Mouse (Mus musculus) heart, embryonic 12.5 days (tissue): Measurements from ENCODE around the gene Ascl4. TPM values are rescaled to one million over a fixed set of nuclear protein-coding genes. Genes with fewer than 3 reads are reported as not detected.
A peak's percentile ranks its signal among the peaks of the same experiment; 100 is the strongest.

Source experiments
- ATAC-seq: fragments of 200-750 bp; cut with Nextera tagmentation; 2 replicates; pipeline ENCODE4 v1.8.0; 2017; ENCODE audit warnings: moderate TSS enrichment, moderate library complexity; ENCODE audit not compliant: insufficient number of reproducible peaks, low FRiP score
- H3K27ac ChIP-seq: fragments of 300-500 bp; sonication (generic); 2 replicates; pipeline ENCODE4 v1.5.1; 2016; ENCODE audit warnings: mild to moderate bottlenecking, moderate library complexity; ENCODE audit not compliant: poor library complexity, severe bottlenecking
- H3K27me3 ChIP-seq: fragments of 300-500 bp; sonication (generic); replicated peaks from 2 replicates; pipeline ENCODE4 v1.6.1; 2016; ENCODE audit warnings: mild to moderate bottlenecking, moderate library complexity
- H3K36me3 ChIP-seq: fragments of 300-500 bp; sonication (generic); 2 replicates; pipeline ENCODE4 v1.6.1; 2016; ENCODE audit warnings: mild to moderate bottlenecking, moderate library complexity
- H3K4me1 ChIP-seq: fragments of 300-500 bp; sonication (generic); replicated peaks from 2 replicates; pipeline ENCODE4 v1.6.1; 2016; ENCODE audit warnings: mild to moderate bottlenecking
- H3K4me2 ChIP-seq: fragments of 300-500 bp; sonication (generic); 2 replicates; pipeline ENCODE4 v1.6.1; 2016; ENCODE audit warnings: mild to moderate bottlenecking, moderate library complexity
- H3K4me3 ChIP-seq: fragments of 300-500 bp; sonication (generic); 2 replicates; pipeline ENCODE4 v1.5.1; 2016; ENCODE audit warnings: mild to moderate bottlenecking
- H3K9ac ChIP-seq: fragments of 300-500 bp; sonication (generic); 2 replicates; pipeline ENCODE4 v1.6.1; 2016; ENCODE audit warnings: mild to moderate bottlenecking, moderate library complexity
- H3K9me3 ChIP-seq: fragments of 300-500 bp; sonication (generic); replicated peaks from 2 replicates; pipeline ENCODE4 v1.6.1; 2016; ENCODE audit warnings: mild to moderate bottlenecking, moderate library complexity
- WGBS: fragments of 180-500 bp; shearing (Covaris S2); methylation state at CpG from one replicate; pipeline ENCODE4 v1.1.7; 2016; 5-methylcytosine and 5-hydroxymethylcytosine counted together
- polyA plus RNA-seq: library from polyadenylated mRNA; unstranded; fragments of >200 nt; fragmentation: Nextera tagmentation; extraction: Ambion mirVana; gene quantifications from 2 replicates; pipeline ENCODE4 v1.2.1, GENCODE M21; 2016

The Ascl4 gene
- polyA plus RNA-seq, 1 experiment from 2014 or later: not detected

GRCm38 (mm10) chr10:85953401-85953800 is 25.9 kb downstream of the Ascl4 start:
- H3K4me3 ChIP-seq: no peak overlapping the region
- peaks cover 60% of the 10 kb centered on the region for H3K36me3 ChIP-seq
- H3K9ac ChIP-seq: no peak overlapping the region
- WGBS: 78% methylated on average over 3 of the region's 3 CpGs
- H3K4me2 ChIP-seq: no peak overlapping the region
- H3K9me3 ChIP-seq: no peaks in the 10 kb centered on the region
- H3K27me3 ChIP-seq: no peaks in the 10 kb centered on the region
- H3K4me1 ChIP-seq: peaks cover 11% of the 10 kb centered on the region
- no peak for ATAC-seq
- no peak overlapping the region for H3K27ac ChIP-seq

- Histone ChIP-seq H3K9ac (no peak overlapping the region), H3K4me3 (no peak overlapping the region), H3K36me3 (peaks cover 51% of the 10 kb centered on the region), H3K4me1 (peaks cover 11% of the 10 kb centered on the region), H3K27me3 (no peaks in the 10 kb centered on the region), H3K4me2 (no peak overlapping the region), H3K27ac (no peak overlapping the region), H3K9me3 (no peaks in the 10 kb centered on the region)
- no peak for ATAC-seq
- 85% methylated on average over 2 of the region's 2 CpGs for WGBS
These were observed 26.9 kb downstream of the Ascl4 start for GRCm38 (mm10) chr10:85954429-85954828.

- no peaks in the 10 kb centered on the region for H3K27me3 ChIP-seq
- peaks cover 11% of the 10 kb centered on the region for H3K4me1 ChIP-seq
- ATAC-seq: no peak
- peaks cover 30% of the 10 kb centered on the region for H3K36me3 ChIP-seq
- 4% methylated on average over 20 of the region's 20 CpGs for WGBS
- peak overlapping the region; percentile 81 for H3K4me2 ChIP-seq
- H3K9ac ChIP-seq: peak overlapping the region; percentile 94
- H3K4me3 ChIP-seq: peak overlapping the region; percentile 82
- H3K27ac ChIP-seq: peak overlapping the region; percentile 67; the same call in 1 of the 2 replicates
- no peaks in the 10 kb centered on the region for H3K9me3 ChIP-seq
These were observed 29.5 kb downstream of the Ascl4 start for GRCm38 (mm10) chr10:85956871-85957419.

- Histone ChIP-seq H3K27me3 (no peaks in the 10 kb centered on the region), H3K9me3 (no peaks in the 10 kb centered on the region), H3K27ac (peak within 1 kb of the TSS; percentile 67), H3K36me3 (peaks cover 24% of the 10 kb centered on the region), H3K4me2 (peak within 1 kb of the TSS; percentile 81), H3K4me1 (peaks cover 11% of the 10 kb centered on the region), H3K4me3 (peak within 1 kb of the TSS; percentile 82), H3K9ac (peak within 1 kb of the TSS; percentile 94)
- ATAC-seq: peak; percentile 89
- WGBS: under 1% methylated on average over 38 of the region's 38 CpGs
These were observed 30.0 kb downstream of the Ascl4 start, which contains the start of gene Rtcb for GRCm38 (mm10) chr10:85957464-85957950. TSS of gene Rtcb (minus strand) at chr10:85957823.

GRCm38 (mm10) chr10:85962897-85963296 is 35.4 kb downstream of the Ascl4 start:
- WGBS: 55% methylated on average over 9 of the region's 9 CpGs
- H3K9me3 ChIP-seq: no peaks in the 10 kb centered on the region
- no peak overlapping the region for H3K9ac ChIP-seq
- H3K4me2 ChIP-seq: no peak overlapping the region
- H3K27ac ChIP-seq: no peak overlapping the region
- H3K36me3 ChIP-seq: no peaks in the 10 kb centered on the region
- peaks cover 4% of the 10 kb centered on the region for H3K4me1 ChIP-seq
- no peak overlapping the region for H3K4me3 ChIP-seq
- ATAC-seq: no peak
- 0 out of 2 replicates have a peak, but pooled peaks cover 5% of the 10 kb centered on the region for H3K27me3 ChIP-seq

- 80% methylated on average over 7 of the region's 7 CpGs for WGBS
- H3K9ac ChIP-seq: no peak overlapping the region
- 0 out of 2 replicates have a peak, but pooled peaks cover 10% of the 10 kb centered on the region for H3K27me3 ChIP-seq
- H3K36me3 ChIP-seq: no peaks in the 10 kb centered on the region
- ATAC-seq: no peak
- no peak overlapping the region for H3K4me2 ChIP-seq
- H3K4me1 ChIP-seq: peaks cover 4% of the 10 kb centered on the region
- no peaks in the 10 kb centered on the region for H3K9me3 ChIP-seq
- H3K27ac ChIP-seq: no peak overlapping the region
- no peak overlapping the region for H3K4me3 ChIP-seq
These were observed 36.8 kb downstream of the Ascl4 start for GRCm38 (mm10) chr10:85964316-85964715.

- no peak overlapping the region for H3K4me2 ChIP-seq
- ATAC-seq: no peak
- H3K27ac ChIP-seq: no peak overlapping the region
- 47% methylated on average over 2 of the region's 2 CpGs for WGBS
- H3K4me1 ChIP-seq: peaks cover 4% of the 10 kb centered on the region
- H3K9ac ChIP-seq: no peak overlapping the region
- H3K36me3 ChIP-seq: no peaks in the 10 kb centered on the region
- H3K9me3 ChIP-seq: no peaks in the 10 kb centered on the region
- H3K4me3 ChIP-seq: no peak overlapping the region
- 0 out of 2 replicates have a peak, but pooled peaks cover 10% of the 10 kb centered on the region for H3K27me3 ChIP-seq
These were observed 39.0 kb downstream of the Ascl4 start for GRCm38 (mm10) chr10:85966476-85966875.

- Histone ChIP-seq H3K9ac (no peak overlapping the region), H3K27me3 (0 out of 2 replicates have a peak, but pooled peaks cover 10% of the 10 kb centered on the region), H3K36me3 (no peaks in the 10 kb centered on the region), H3K9me3 (no peaks in the 10 kb centered on the region), H3K4me2 (no peak overlapping the region), H3K27ac (no peak overlapping the region), H3K4me3 (no peak overlapping the region), H3K4me1 (peaks cover 4% of the 10 kb centered on the region)
- 65% methylated on average over 17 of the region's 17 CpGs for WGBS
- ATAC-seq: 0 out of 2 replicates have a peak, but pooled peaks have one; percentile 11
These were observed 40.1 kb downstream of the Ascl4 start for GRCm38 (mm10) chr10:85967411-85968156.

- Histone ChIP-seq H3K36me3 (no peaks in the 10 kb centered on the region), H3K27me3 (0 out of 2 replicates have a peak, but pooled peaks cover 10% of the 10 kb centered on the region), H3K4me1 (no peaks in the 10 kb centered on the region), H3K9me3 (no peaks in the 10 kb centered on the region), H3K4me2 (no peak overlapping the region), H3K9ac (no peak overlapping the region), H3K27ac (no peak overlapping the region), H3K4me3 (no peak overlapping the region)
- ATAC-seq: no peak
- WGBS: 15% methylated on average over 7 of the region's 7 CpGs
These were observed 40.7 kb downstream of the Ascl4 start for GRCm38 (mm10) chr10:85968157-85968634.

GRCm38 (mm10) chr10:85968731-85969130 is 41.2 kb downstream of the Ascl4 start:
- Histone ChIP-seq H3K4me3 (no peak overlapping the region), H3K4me1 (no peaks in the 10 kb centered on the region), H3K27me3 (0 out of 2 replicates have a peak, but pooled peaks cover 10% of the 10 kb centered on the region), H3K9me3 (no peaks in the 10 kb centered on the region), H3K4me2 (no peak overlapping the region), H3K27ac (no peak overlapping the region), H3K9ac (no peak overlapping the region), H3K36me3 (no peaks in the 10 kb centered on the region)
- no peak for ATAC-seq
- 25% methylated on average over 2 of the region's 2 CpGs for WGBS
